Mouse (Mus musculus) C2C12 (cell line): ENCODE data around the gene Tdg.

ENCODE experiments used
- CEBPB ChIP-seq: IDR thresholded peaks from one replicate; pipeline ENCODE4 v1.6.1; 2011; ENCODE audit warnings: low read depth, mild to moderate bottlenecking, control low read depth, moderate library complexity
- CTCF ChIP-seq: IDR thresholded peaks from one replicate; pipeline ENCODE4 v1.5.1; 2011; ENCODE audit not compliant: control insufficient read depth, insufficient read depth, insufficient read length
- MAX ChIP-seq: IDR thresholded peaks from one replicate; pipeline ENCODE4 v1.6.1; 2011; ENCODE audit warnings: mild to moderate bottlenecking, control low read depth
- MYOD1 ChIP-seq: IDR thresholded peaks from one replicate; pipeline ENCODE4 v1.6.1; 2011; ENCODE audit warnings: low read depth; ENCODE audit not compliant: control insufficient read depth, insufficient read length
- MYOG ChIP-seq: IDR thresholded peaks from one replicate; pipeline ENCODE4 v1.6.1; 2011; ENCODE audit not compliant: control insufficient read depth, insufficient read length; ENCODE audit errors: extremely low read depth
- USF1 ChIP-seq: IDR thresholded peaks from one replicate; pipeline ENCODE4 v1.6.1; 2011; ENCODE audit warnings: low read depth, mild to moderate bottlenecking, control low read depth, moderate library complexity

GRCm38 (mm10) chr10:82685440-82685839, 55.8 kb downstream of the Tdg start:
- no peak for TF ChIP-seq USF1
- no peak for TF ChIP-seq CEBPB
- TF ChIP-seq CTCF: no peak
- no peak for TF ChIP-seq MYOG
- TF ChIP-seq MAX: no peak
- no peak for TF ChIP-seq MYOD1
